Mouse (Mus musculus): ENCODE measurements around the gene Slc46a3.

Slc46a3 gene

GRCm38 (mm10) chr5:147845319-147845718 is 49.3 kb downstream of the Slc46a3 start:
- DNase-seq (ENCODE audit: low spot score) = no peak

GRCm38 (mm10) chr5:147843340-147843739 is 51.3 kb downstream of the Slc46a3 start:
- no peak for DNase-seq (ENCODE audit: low spot score)

GRCm38 (mm10) chr5:147839418-147839817 is 55.2 kb downstream of the Slc46a3 start:
- no peak for DNase-seq (ENCODE audit: low spot score)

- DNase-seq (ENCODE audit: low spot score) = peak; percentile 59
Observed at GRCm38 (mm10) chr5:147834841-147835500, 59.6 kb downstream of the Slc46a3 start.

DNA sequence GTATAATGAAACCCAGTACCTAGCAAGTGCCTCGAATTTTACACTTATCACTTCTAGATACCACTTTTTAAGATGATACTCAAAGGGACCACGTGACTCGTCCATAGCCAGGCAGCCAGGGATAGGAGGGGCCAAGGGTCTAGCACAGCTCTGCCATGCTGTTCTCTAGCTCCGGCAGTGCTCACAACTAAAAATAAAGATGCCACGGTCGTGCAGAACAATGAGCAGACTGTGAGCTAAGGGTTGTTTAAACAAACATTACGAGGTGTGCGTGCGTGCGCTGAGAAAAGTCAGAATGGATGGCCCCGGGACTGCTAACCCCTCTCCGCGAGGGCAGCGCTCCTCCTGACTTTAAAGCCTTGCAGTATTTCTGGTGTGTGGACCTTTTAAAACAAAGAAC is 61.8 kb downstream of the Slc46a3 start:
- DNase-seq (ENCODE audit: low spot score) = peak; percentile 44

DNA sequence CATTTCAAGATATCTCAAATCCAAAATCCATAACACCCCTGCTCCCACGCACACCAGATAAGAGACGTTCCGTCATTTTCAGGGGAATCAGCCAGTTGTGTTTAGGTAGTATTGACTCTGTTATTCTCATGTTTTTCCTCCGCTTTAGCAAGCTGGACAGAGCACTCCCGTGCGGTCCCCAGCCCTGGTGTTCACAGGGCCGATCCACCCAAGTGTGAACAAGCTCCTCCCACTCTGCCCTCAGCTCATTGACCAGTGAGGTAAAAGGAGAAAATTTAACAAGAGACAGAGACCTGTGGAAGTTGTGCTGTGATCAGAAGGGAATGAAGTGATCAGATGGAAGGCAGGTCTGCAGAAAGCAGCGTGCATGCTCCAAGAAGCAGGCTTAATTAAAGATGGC is 65.8 kb downstream of the Slc46a3 start:
- no peak for DNase-seq (ENCODE audit: low spot score)
